Mouse (Mus musculus) limb, embryonic 10.5 days (tissue): ENCODE results near the gene Igfbp3. TPM values are rescaled to one million over a fixed set of nuclear protein-coding genes. Genes with fewer than 3 reads are reported as not detected.

Source experiments
- DNase-seq: peaks from one replicate; pipeline ENCODE4 v3.0.0-alpha.2; 2017; ENCODE audit warnings: low spot score
- H3K27ac ChIP-seq: fragments of 300-500 bp; sonication (generic); 2 replicates; pipeline ENCODE4 v1.5.1; 2016; ENCODE audit warnings: mild to moderate bottlenecking
- H3K27me3 ChIP-seq: fragments of 300-500 bp; sonication (generic); 2 replicates; pipeline ENCODE4 v1.6.1; 2016; ENCODE audit warnings: low read depth, mild to moderate bottlenecking; ENCODE audit not compliant: poor library complexity, severe bottlenecking
- H3K36me3 ChIP-seq: fragments of 300-500 bp; sonication (generic); 2 replicates; pipeline ENCODE4 v1.6.1; 2016; ENCODE audit warnings: mild to moderate bottlenecking, moderate library complexity
- H3K4me1 ChIP-seq: fragments of 300-500 bp; sonication (generic); 2 replicates; pipeline ENCODE4 v1.6.1; 2016
- H3K4me3 ChIP-seq: fragments of 300-500 bp; sonication (generic); 2 replicates; pipeline ENCODE4 v1.5.1; 2016; ENCODE audit warnings: mild to moderate bottlenecking, moderate library complexity
- H3K9me3 ChIP-seq: fragments of 300-500 bp; sonication (generic); replicated peaks from 2 replicates; pipeline ENCODE4 v1.6.1; 2016; ENCODE audit warnings: mild to moderate bottlenecking
- WGBS: fragments of 180-500 bp; shearing (Covaris S2); methylation state at CpG from one replicate; pipeline ENCODE4 v1.1.7; 2016; 5-methylcytosine and 5-hydroxymethylcytosine counted together
- polyA plus RNA-seq: library from polyadenylated mRNA; unstranded; fragments of >200 nt; fragmentation: Nextera tagmentation; extraction: Ambion mirVana; gene quantifications from 2 replicates; pipeline ENCODE4 v1.2.1, GENCODE M21; 2016

Igfbp3 gene
- polyA plus RNA-seq, 1 experiment from 2014 or later: 51.1 TPM

DNA sequence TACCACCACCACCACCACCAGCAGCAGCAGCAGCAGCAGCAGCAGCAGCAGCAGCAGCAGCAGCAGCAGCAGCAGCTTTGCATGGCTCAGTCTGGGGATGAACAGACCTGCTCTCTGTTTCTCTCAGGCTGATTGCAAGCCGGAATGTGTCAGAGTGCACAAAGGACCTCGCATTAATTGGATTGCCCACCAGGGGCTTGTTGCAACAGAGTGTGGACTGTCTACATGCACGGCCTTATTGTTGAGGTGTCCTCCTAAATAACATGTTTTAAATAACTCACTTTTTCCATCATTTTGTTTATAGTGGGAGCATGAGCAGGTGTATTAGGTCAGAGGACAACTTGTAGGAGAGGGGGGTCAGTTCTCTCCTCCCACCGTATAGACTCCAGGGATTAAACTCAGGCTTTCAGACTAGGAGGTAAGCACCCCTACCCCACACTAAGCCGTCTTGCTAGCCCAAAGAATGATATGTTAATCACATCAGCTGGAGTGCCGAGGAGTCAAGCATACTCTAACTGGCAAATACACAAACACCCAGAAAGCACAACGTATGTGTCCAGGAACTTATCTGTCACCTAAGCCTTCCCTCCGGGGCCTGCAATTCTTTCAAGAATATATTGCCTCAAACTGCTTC is 31.2 kb downstream of the Igfbp3 start:
- Histone ChIP-seq H3K4me1 (peaks cover 10% of the 10 kb centered on the region), H3K9me3 (no peaks in the 10 kb centered on the region), H3K36me3 (no peaks in the 10 kb centered on the region), H3K27ac (no peak overlapping the region), H3K4me3 (no peak overlapping the region), H3K27me3 (no peaks in the 10 kb centered on the region)
- no peak for DNase-seq
- 71% methylated on average over 8 of the region's 8 CpGs for WGBS

DNA sequence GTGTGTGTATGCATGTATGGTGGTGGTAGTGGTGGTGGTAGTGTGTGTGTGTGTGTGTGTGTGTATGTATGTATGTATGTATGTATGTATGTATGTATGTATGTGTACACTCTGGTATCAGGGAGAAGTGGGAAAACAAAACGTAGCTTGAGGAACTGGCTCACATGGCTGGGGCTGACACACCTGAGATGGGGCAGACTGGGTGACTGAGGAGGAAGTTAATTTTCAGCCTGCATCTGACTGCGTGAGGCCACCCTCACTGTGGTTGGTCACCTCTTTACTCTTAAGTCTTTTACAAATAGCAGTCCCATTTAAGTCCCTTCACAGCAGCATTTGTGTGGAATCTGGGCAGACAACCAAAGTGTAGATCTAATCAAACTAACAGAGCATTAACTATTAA is 34.4 kb downstream of the Igfbp3 start:
- Histone ChIP-seq H3K27ac (no peak overlapping the region), H3K36me3 (no peaks in the 10 kb centered on the region), H3K4me1 (no peaks in the 10 kb centered on the region), H3K4me3 (no peak overlapping the region), H3K27me3 (no peaks in the 10 kb centered on the region), H3K9me3 (no peaks in the 10 kb centered on the region)
- WGBS: 93% methylated on average over 2 of the region's 2 CpGs
- no peak for DNase-seq

DNA sequence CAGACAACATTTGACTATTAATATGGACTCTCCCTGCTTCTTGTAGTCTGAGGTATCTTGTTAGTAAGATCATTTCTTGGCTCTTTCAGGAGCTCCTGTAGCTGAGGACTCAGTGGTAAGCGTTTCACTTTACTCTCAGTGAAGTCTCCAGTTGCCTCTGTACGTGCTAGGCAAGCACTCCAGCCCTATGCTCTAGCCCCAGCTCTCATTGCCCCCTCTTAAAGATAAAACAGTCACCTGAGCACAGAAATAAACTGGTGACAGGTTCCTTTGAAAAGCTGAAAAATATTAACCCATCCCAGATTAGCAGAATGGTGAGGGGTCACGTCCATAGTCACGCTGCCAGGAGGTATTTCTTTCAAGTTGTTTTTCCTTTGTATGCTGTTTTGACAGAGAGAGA is 35.0 kb downstream of the Igfbp3 start:
- Histone ChIP-seq H3K27me3 (no peaks in the 10 kb centered on the region), H3K9me3 (no peaks in the 10 kb centered on the region), H3K4me1 (no peaks in the 10 kb centered on the region), H3K4me3 (no peak overlapping the region), H3K36me3 (no peaks in the 10 kb centered on the region), H3K27ac (no peak overlapping the region)
- no peak for DNase-seq
- WGBS: 74% methylated on average over 4 of the region's 4 CpGs

DNA sequence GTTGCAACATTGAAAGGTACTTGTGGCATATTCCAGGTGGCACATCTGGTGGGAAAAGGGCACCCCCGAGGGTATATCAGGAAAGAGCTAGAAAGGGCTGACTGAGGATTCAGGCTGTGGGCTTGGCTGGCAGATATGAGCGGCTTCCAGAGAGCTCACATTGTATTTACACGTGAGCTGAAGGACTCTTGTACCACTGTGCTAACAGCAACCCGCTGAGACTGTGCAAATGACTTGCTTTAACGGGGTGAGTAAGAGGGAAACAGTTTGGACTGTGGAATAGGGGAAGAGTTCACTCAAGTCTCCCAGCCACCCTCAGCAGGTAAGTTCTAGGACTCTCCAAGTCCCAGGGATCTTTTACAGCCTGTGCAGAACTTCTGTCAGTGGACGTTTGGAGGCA is 40.1 kb downstream of the Igfbp3 start:
- no peak for DNase-seq
- Histone ChIP-seq H3K9me3 (no peaks in the 10 kb centered on the region), H3K4me1 (no peaks in the 10 kb centered on the region), H3K27ac (no peak overlapping the region), H3K27me3 (no peaks in the 10 kb centered on the region), H3K36me3 (no peaks in the 10 kb centered on the region), H3K4me3 (no peak overlapping the region)
- WGBS: 83% methylated on average over 6 of the region's 6 CpGs

DNA sequence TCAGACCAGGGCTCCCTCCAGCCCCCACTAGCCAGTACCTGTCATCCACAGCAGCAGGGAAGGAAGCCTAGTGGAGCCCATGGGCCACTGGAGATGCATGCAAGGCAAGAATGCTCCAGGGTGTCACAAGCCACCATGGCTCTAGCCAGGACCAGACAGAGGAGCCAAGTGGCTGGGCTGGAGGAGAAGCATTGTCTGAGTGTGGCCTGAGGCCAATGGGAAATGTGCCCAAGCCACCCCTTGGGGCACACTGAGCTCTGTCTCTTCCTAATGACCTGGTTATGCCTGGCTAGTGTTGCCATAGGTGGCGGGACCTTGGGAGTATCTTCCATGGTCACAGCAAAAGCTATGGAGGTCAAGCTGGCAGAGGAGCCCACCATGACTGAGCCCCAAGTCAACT is 44.1 kb downstream of the Igfbp3 start:
- H3K27ac ChIP-seq: no peak overlapping the region
- WGBS: 86% methylated on average over 1 of the region's 1 CpGs
- no peak for DNase-seq
- no peaks in the 10 kb centered on the region for H3K27me3 ChIP-seq
- H3K4me1 ChIP-seq: no peaks in the 10 kb centered on the region
- no peaks in the 10 kb centered on the region for H3K36me3 ChIP-seq
- no peaks in the 10 kb centered on the region for H3K9me3 ChIP-seq
- no peak overlapping the region for H3K4me3 ChIP-seq

DNA sequence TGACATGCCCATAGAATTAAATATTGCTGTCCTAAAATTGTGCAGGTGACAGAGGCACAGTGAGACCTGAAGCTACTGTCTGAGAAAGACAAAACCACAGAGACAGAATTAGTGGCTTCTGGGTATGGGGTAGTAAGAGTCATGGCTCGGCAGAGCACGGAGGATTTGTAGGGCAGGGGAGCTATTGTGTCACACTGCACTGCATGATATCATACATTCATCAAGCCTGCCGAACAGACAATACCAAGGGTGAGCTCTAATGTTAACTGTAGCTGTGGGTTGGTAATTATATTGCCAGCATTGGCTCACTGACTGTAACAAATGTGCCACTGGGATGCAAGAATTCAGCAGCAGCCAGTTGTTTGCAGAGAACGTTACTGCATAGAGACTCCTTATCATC is 49.3 kb downstream of the Igfbp3 start:
- Histone ChIP-seq H3K27ac (no peak overlapping the region), H3K36me3 (no peaks in the 10 kb centered on the region), H3K27me3 (no peaks in the 10 kb centered on the region), H3K4me3 (no peak overlapping the region), H3K9me3 (no peaks in the 10 kb centered on the region), H3K4me1 (0 out of 2 replicates have a peak, but pooled peaks cover 2% of the 10 kb centered on the region)
- DNase-seq: no peak
- WGBS: 92% methylated on average over 4 of the region's 4 CpGs

DNA sequence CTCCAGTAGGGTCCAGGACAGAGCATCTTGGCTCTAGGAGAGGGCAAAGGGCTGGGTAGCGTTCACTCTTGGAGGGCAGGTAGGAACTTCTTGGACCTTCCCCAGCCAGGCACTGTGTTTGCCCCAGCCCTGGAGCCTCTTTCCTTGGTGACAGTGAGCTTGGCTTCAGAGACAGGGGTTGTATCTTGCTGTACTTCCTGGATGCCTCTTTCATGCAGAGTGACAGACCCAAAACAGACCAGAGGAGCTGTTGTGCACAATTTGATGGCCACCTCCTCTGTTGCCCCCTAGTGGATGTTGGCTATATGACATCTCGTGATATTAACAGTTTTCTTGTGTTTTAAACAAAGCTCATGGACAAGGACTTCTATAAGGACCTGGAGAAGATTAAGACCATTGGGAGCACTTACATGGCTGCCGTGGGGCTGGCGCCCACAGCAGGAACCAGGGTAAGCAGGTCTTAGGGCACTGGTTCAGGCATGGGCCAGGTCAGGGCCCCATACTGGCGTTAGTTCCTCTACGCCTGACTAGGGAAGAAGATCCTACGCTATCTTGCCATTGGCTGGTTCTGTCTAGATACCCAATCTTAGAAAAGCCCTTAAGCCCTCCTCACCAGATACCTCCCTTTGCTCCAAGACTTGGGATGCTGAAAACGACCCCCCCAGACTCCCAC is 52.1 kb downstream of the Igfbp3 start:
- DNase-seq: peak; percentile 40
- 78% methylated on average over 8 of the region's 8 CpGs for WGBS
- Histone ChIP-seq H3K27ac (no peak overlapping the region), H3K4me1 (0 out of 2 replicates have a peak, but pooled peaks cover 2% of the 10 kb centered on the region), H3K4me3 (no peak overlapping the region), H3K27me3 (no peaks in the 10 kb centered on the region), H3K36me3 (no peaks in the 10 kb centered on the region), H3K9me3 (no peaks in the 10 kb centered on the region)

DNA sequence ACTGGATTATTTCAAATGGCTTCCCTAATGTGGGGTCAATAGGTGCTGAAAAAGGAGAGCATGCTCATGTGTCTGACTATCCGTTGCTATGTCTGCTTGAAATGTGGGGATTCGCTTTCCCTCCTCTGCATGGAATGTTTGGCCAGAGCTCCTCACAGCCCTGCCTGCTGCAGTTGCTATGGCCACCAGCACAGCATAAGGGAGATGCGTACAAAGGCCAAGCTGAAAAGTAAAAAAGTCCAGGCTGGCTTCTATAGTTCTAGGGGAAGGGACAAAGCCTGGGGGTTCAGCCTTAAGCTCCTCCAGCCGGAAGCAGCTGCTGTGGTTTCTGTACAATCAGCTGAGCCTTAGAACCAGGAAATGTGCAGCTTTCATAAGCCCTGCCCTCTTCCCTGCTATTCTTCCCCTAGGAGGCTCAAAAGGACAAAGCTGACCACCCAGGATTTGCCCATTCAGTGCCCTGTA is 53.1 kb downstream of the Igfbp3 start:
- no peaks in the 10 kb centered on the region for H3K9me3 ChIP-seq
- DNase-seq: no peak
- H3K4me1 ChIP-seq: 0 out of 2 replicates have a peak, but pooled peaks cover 2% of the 10 kb centered on the region
- H3K27ac ChIP-seq: 0 out of 2 replicates have a peak overlapping the region, but pooled peaks have one; percentile 14
- H3K36me3 ChIP-seq: no peaks in the 10 kb centered on the region
- H3K27me3 ChIP-seq: no peaks in the 10 kb centered on the region
- WGBS: 87% methylated on average over 4 of the region's 4 CpGs
- no peak overlapping the region for H3K4me3 ChIP-seq

DNA sequence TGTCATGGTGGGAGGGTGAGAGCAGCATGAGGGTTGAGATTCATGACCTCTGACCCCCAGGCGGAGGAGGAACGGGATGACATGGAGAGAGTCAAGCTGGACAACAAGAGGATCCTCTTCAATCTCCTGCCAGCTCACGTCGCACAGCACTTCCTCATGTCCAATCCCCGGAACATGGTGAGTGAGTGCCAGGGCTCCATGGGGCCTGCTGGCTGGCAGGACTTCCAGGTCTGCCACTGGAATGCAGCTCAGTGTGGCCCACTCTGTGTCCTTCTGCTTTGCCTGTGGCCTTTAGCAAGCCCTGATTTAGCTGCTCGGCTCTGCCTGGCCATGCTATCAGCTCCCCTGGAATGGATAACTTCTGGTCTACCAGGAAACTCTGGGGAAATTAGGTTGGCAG is 53.6 kb downstream of the Igfbp3 start:
- no peaks in the 10 kb centered on the region for H3K27me3 ChIP-seq
- H3K27ac ChIP-seq: peak overlapping the region; percentile 14; the same call in 1 of the 2 replicates
- no peaks in the 10 kb centered on the region for H3K9me3 ChIP-seq
- H3K4me1 ChIP-seq: 0 out of 2 replicates have a peak, but pooled peaks cover 2% of the 10 kb centered on the region
- no peaks in the 10 kb centered on the region for H3K36me3 ChIP-seq
- no peak for DNase-seq
- 85% methylated on average over 6 of the region's 6 CpGs for WGBS
- H3K4me3 ChIP-seq: no peak overlapping the region

DNA sequence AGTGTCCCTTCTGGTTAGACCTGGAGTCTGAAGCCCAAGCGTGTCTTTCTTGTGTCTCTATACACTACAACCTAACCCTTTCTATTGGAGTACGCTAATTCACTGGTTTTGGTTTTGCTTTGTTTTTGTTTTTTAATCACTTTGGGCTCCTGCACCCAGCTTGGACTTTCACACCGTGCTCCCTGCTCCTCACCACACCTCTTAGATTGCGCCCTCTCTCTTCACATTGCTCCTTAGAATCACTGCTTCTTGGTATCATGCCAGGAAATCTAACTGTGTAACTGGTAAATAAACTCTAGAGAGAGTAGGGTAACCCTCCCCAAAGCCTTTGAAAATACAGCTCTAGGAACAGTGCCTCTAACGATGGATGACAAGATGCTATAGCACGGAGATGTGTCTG is 55.5 kb downstream of the Igfbp3 start:
- Histone ChIP-seq H3K4me3 (no peak overlapping the region), H3K36me3 (no peaks in the 10 kb centered on the region)

DNA sequence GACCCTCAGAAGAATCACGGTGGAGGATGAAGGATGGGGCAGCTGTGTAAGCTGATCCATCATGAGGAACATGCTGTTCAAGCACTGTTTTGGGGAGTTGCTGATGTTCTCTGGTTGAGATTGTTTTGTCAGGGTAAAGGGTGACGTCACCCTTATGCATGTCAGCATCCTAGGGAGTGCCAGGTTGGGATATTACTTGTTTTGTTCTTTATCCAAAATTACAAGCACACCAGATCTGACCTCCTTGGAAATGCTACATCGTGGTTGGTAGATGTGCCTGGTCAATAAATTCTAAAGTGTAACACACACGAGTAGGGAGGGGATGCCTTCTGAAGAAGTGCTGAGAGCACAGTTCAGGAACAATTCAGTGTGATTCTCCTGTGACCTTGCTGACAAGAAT is 57.3 kb downstream of the Igfbp3 start:
- Histone ChIP-seq H3K36me3 (no peaks in the 10 kb centered on the region), H3K27me3 (no peaks in the 10 kb centered on the region), H3K27ac (no peak overlapping the region), H3K4me1 (0 out of 2 replicates have a peak, but pooled peaks cover 2% of the 10 kb centered on the region), H3K4me3 (no peak overlapping the region), H3K9me3 (no peaks in the 10 kb centered on the region)
- DNase-seq: no peak
- 75% methylated on average over 4 of the region's 4 CpGs for WGBS

More for the DNA sequence above, 55.5 kb downstream of the Igfbp3 start:
- DNase-seq: no peak
- H3K27me3 ChIP-seq: no peaks in the 10 kb centered on the region
- WGBS: 90% methylated on average over 6 of the region's 6 CpGs
- no peak overlapping the region for H3K27ac ChIP-seq
- no peaks in the 10 kb centered on the region for H3K9me3 ChIP-seq
- H3K4me1 ChIP-seq: 0 out of 2 replicates have a peak, but pooled peaks cover 2% of the 10 kb centered on the region
